Mouse (Mus musculus): ENCODE measurements at regions not wholly inside any gene's neighbourhood (a gene's known extent, or its start where the extent isn't known, plus 50 kb on each side); places are given as distances from the start of the nearest gene placed in this dataset.

DNA sequence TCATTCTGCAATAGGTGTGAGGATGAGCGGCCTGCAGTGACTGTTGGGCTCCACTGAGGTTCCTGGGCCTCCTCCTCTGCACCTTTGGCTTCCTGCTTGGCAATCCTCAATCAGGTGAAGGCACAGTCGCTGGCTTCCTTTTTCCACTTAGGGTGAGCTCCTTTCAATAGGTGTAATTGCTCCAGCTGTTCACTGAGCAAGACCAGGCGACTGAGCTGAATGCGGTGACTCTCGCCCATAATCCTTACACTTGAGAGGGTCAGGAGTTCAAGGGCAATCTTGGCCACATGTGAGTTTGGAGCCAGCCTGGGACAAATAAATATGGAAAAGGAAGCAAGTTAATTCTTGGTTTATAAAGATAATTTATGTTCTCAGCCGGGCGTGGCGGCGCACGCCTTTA lies 76.1 kb upstream of the Epcam start:
- no peaks in the 10 kb centered on the region for H3K9me3 ChIP-seq (replicated peaks; ENCODE audit: control insufficient read depth, low read length)
- 83% methylated on average over 10 of the region's 10 CpGs for WGBS
- no peak overlapping the region for H3K27ac ChIP-seq (ENCODE audit: low read length)
- H3K9ac ChIP-seq (ENCODE audit: low read length), result no peak overlapping the region
- no peaks in the 10 kb centered on the region for H3K36me3 ChIP-seq (ENCODE audit: control insufficient read depth, insufficient read depth)
- H3K4me2 ChIP-seq (ENCODE audit: low read depth, low read length), result no peak overlapping the region
- H3K4me1 ChIP-seq (ENCODE audit: control insufficient read depth, insufficient read depth, low read length), result no peaks in the 10 kb centered on the region
- H3K27me3 ChIP-seq (ENCODE audit: control insufficient read depth, insufficient read depth, low read length), result no peaks in the 10 kb centered on the region
- H3K4me3 ChIP-seq (ENCODE audit: low read length), result no peak overlapping the region
- ATAC-seq (replicated peaks; ENCODE audit: extremely low read depth, insufficient read depth, low FRiP score), result no peak

DNA sequence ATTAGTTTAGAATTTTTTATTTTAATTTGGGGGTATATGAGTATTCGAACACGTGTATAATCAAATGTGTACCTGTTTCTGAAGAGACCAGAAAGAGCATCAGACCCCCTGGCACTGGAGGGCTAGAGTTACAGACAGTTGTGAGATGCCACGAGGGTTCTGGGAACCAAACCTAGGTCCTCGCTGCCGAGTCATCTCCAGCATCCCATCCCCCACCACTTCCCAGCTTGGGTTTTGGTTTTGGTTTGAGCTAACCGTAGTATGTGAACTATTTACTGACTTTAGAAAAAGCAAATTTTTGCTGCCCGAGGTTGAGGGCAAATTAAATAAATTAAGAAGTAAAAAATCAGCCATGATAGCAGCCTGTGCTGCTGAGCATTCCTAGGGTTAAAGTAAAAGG lies 74.9 kb upstream of the Epcam start:
- no peak for ATAC-seq (replicated peaks; ENCODE audit: extremely low read depth, insufficient read depth, low FRiP score)
- H3K4me3 ChIP-seq (ENCODE audit: low read length), result no peak overlapping the region
- H3K27ac ChIP-seq (ENCODE audit: low read length), result no peak overlapping the region
- no peaks in the 10 kb centered on the region for H3K36me3 ChIP-seq (ENCODE audit: control insufficient read depth, insufficient read depth)
- no peaks in the 10 kb centered on the region for H3K4me1 ChIP-seq (ENCODE audit: control insufficient read depth, insufficient read depth, low read length)
- H3K9me3 ChIP-seq (replicated peaks; ENCODE audit: control insufficient read depth, low read length), result no peaks in the 10 kb centered on the region
- no peaks in the 10 kb centered on the region for H3K27me3 ChIP-seq (ENCODE audit: control insufficient read depth, insufficient read depth, low read length)
- WGBS, result 81% methylated on average over 7 of the region's 7 CpGs
- H3K4me2 ChIP-seq (ENCODE audit: low read depth, low read length), result no peak overlapping the region
- H3K9ac ChIP-seq (ENCODE audit: low read length), result no peak overlapping the region

DNA sequence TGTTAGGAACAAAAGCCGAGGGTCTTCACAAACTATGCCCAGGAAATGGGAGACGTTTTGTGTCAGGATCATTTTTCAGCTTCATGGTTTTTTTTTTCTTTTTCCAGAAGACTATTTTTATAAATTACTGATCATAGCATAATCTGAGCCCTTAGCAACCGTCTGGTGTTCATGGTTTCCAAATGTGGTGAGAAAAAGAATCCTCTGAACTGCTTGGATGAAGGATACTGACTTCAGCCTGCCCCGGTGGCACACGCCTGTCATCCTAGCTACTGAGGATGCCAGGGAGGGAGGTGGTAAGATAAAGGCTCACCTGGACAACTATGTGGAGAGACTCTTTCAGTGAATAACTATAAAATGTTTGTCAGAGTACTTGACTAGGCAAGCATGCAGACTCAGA lies 72.4 kb upstream of the Epcam start:
- no peak overlapping the region for H3K4me3 ChIP-seq (ENCODE audit: low read length)
- H3K27me3 ChIP-seq (ENCODE audit: control insufficient read depth, insufficient read depth, low read length), result no peaks in the 10 kb centered on the region
- no peak overlapping the region for H3K27ac ChIP-seq (ENCODE audit: low read length)
- H3K4me1 ChIP-seq (ENCODE audit: control insufficient read depth, insufficient read depth, low read length), result no peaks in the 10 kb centered on the region
- H3K4me2 ChIP-seq (ENCODE audit: low read depth, low read length), result no peak overlapping the region
- no peaks in the 10 kb centered on the region for H3K36me3 ChIP-seq (ENCODE audit: control insufficient read depth, insufficient read depth)
- ATAC-seq (replicated peaks; ENCODE audit: extremely low read depth, insufficient read depth, low FRiP score), result no peak
- H3K9me3 ChIP-seq (replicated peaks; ENCODE audit: control insufficient read depth, low read length), result no peaks in the 10 kb centered on the region
- 76% methylated on average over 5 of the region's 5 CpGs for WGBS
- H3K9ac ChIP-seq (ENCODE audit: low read length), result no peak overlapping the region

- H3K4me2 ChIP-seq (ENCODE audit: low read depth, low read length), result no peak overlapping the region
- 78% methylated on average over 4 of the region's 4 CpGs for WGBS
- H3K4me1 ChIP-seq (ENCODE audit: control insufficient read depth, insufficient read depth, low read length), result no peaks in the 10 kb centered on the region
- no peaks in the 10 kb centered on the region for H3K36me3 ChIP-seq (ENCODE audit: control insufficient read depth, insufficient read depth)
- no peaks in the 10 kb centered on the region for H3K9me3 ChIP-seq (replicated peaks; ENCODE audit: control insufficient read depth, low read length)
- no peak overlapping the region for H3K27ac ChIP-seq (ENCODE audit: low read length)
- H3K27me3 ChIP-seq (ENCODE audit: control insufficient read depth, insufficient read depth, low read length), result no peaks in the 10 kb centered on the region
- H3K9ac ChIP-seq (ENCODE audit: low read length), result no peak overlapping the region
- no peak overlapping the region for H3K4me3 ChIP-seq (ENCODE audit: low read length)
- no peak for ATAC-seq (replicated peaks; ENCODE audit: extremely low read depth, insufficient read depth, low FRiP score)
These were observed 70.1 kb upstream of the Epcam start for GRCm38 (mm10) chr17:87565631-87566030.

- Histone ChIP-seq H3K4me1 (ENCODE audit: control insufficient read depth, insufficient read depth, low read length) (peaks cover 2% of the 10 kb centered on the region), H3K4me3 (ENCODE audit: low read length) (no peak overlapping the region), H3K9ac (ENCODE audit: low read length) (no peak overlapping the region), H3K27ac (ENCODE audit: low read length) (no peak overlapping the region), H3K4me2 (ENCODE audit: low read depth, low read length) (no peak overlapping the region), H3K36me3 (ENCODE audit: control insufficient read depth, insufficient read depth) (no peaks in the 10 kb centered on the region), H3K9me3 (replicated peaks; ENCODE audit: control insufficient read depth, low read length) (no peaks in the 10 kb centered on the region), H3K27me3 (ENCODE audit: control insufficient read depth, insufficient read depth, low read length) (no peaks in the 10 kb centered on the region)
- no peak for ATAC-seq (replicated peaks; ENCODE audit: extremely low read depth, insufficient read depth, low FRiP score)
- 73% methylated on average over 3 of the region's 3 CpGs for WGBS
These were observed 69.5 kb upstream of the Epcam start for GRCm38 (mm10) chr17:87566296-87566695.

- Histone ChIP-seq H3K9me3 (replicated peaks; ENCODE audit: control insufficient read depth, low read length) (no peaks in the 10 kb centered on the region), H3K27ac (ENCODE audit: low read length) (no peak overlapping the region), H3K36me3 (ENCODE audit: control insufficient read depth, insufficient read depth) (no peaks in the 10 kb centered on the region), H3K27me3 (ENCODE audit: control insufficient read depth, insufficient read depth, low read length) (no peaks in the 10 kb centered on the region), H3K4me2 (ENCODE audit: low read depth, low read length) (no peak overlapping the region), H3K4me1 (ENCODE audit: control insufficient read depth, insufficient read depth, low read length) (peaks cover 3% of the 10 kb centered on the region), H3K4me3 (ENCODE audit: low read length) (no peak overlapping the region), H3K9ac (ENCODE audit: low read length) (no peak overlapping the region)
- WGBS, result 41% methylated on average over 9 of the region's 9 CpGs
- ATAC-seq (replicated peaks; ENCODE audit: extremely low read depth, insufficient read depth, low FRiP score), result no peak
These were observed 68.8 kb upstream of the Epcam start for GRCm38 (mm10) chr17:87566996-87567395.

GRCm38 (mm10) chr17:87567475-87567874 lies 68.3 kb upstream of the Epcam start:
- Histone ChIP-seq H3K27ac (ENCODE audit: low read length) (no peak overlapping the region), H3K4me3 (ENCODE audit: low read length) (no peak overlapping the region)
- ATAC-seq (replicated peaks; ENCODE audit: extremely low read depth, insufficient read depth, low FRiP score), result no peak

GRCm38 (mm10) chr17:87569981-87570380 lies 65.8 kb upstream of the Epcam start:
- Histone ChIP-seq H3K27me3 (ENCODE audit: control insufficient read depth, insufficient read depth, low read length) (no peaks in the 10 kb centered on the region), H3K9me3 (replicated peaks; ENCODE audit: control insufficient read depth, low read length) (no peaks in the 10 kb centered on the region), H3K4me2 (ENCODE audit: low read depth, low read length) (no peak overlapping the region), H3K27ac (ENCODE audit: low read length) (no peak overlapping the region), H3K36me3 (ENCODE audit: control insufficient read depth, insufficient read depth) (no peaks in the 10 kb centered on the region), H3K4me1 (ENCODE audit: control insufficient read depth, insufficient read depth, low read length) (peaks cover 3% of the 10 kb centered on the region), H3K9ac (ENCODE audit: low read length) (no peak overlapping the region), H3K4me3 (ENCODE audit: low read length) (no peak overlapping the region)
- ATAC-seq (replicated peaks; ENCODE audit: extremely low read depth, insufficient read depth, low FRiP score), result no peak
- WGBS, result 74% methylated on average over 9 of the region's 9 CpGs

More at GRCm38 (mm10) chr17:87567475-87567874, 68.3 kb upstream of the Epcam start:
- H3K36me3 ChIP-seq (ENCODE audit: control insufficient read depth, insufficient read depth), result no peaks in the 10 kb centered on the region
- 19% methylated on average over 2 of the region's 2 CpGs for WGBS
- no peak overlapping the region for H3K4me2 ChIP-seq (ENCODE audit: low read depth, low read length)
- H3K9me3 ChIP-seq (replicated peaks; ENCODE audit: control insufficient read depth, low read length), result no peaks in the 10 kb centered on the region
- H3K27me3 ChIP-seq (ENCODE audit: control insufficient read depth, insufficient read depth, low read length), result no peaks in the 10 kb centered on the region
- H3K9ac ChIP-seq (ENCODE audit: low read length), result no peak overlapping the region
- H3K4me1 ChIP-seq (ENCODE audit: control insufficient read depth, insufficient read depth, low read length), result peaks cover 3% of the 10 kb centered on the region

- Histone ChIP-seq H3K4me3 (ENCODE audit: low read length) (no peak overlapping the region), H3K27me3 (ENCODE audit: control insufficient read depth, insufficient read depth, low read length) (no peaks in the 10 kb centered on the region), H3K4me1 (ENCODE audit: control insufficient read depth, insufficient read depth, low read length) (peaks cover 3% of the 10 kb centered on the region), H3K9me3 (replicated peaks; ENCODE audit: control insufficient read depth, low read length) (no peaks in the 10 kb centered on the region), H3K36me3 (ENCODE audit: control insufficient read depth, insufficient read depth) (no peaks in the 10 kb centered on the region), H3K27ac (ENCODE audit: low read length) (no peak overlapping the region), H3K9ac (ENCODE audit: low read length) (peak overlapping the region; percentile 49), H3K4me2 (ENCODE audit: low read depth, low read length) (peak overlapping the region; percentile 68)
- WGBS, result 52% methylated on average over 18 of the region's 18 CpGs
- no peak; the same call in 1 of the 2 replicates for ATAC-seq (replicated peaks; ENCODE audit: extremely low read depth, insufficient read depth, low FRiP score)
These were observed 65.0 kb upstream of the Epcam start for GRCm38 (mm10) chr17:87570676-87571344.

All from heart, embryonic 16.5 days (tissue).